21 mouse cellular contexts compared by ENCODE assay signal in the genomic region with DNA sequence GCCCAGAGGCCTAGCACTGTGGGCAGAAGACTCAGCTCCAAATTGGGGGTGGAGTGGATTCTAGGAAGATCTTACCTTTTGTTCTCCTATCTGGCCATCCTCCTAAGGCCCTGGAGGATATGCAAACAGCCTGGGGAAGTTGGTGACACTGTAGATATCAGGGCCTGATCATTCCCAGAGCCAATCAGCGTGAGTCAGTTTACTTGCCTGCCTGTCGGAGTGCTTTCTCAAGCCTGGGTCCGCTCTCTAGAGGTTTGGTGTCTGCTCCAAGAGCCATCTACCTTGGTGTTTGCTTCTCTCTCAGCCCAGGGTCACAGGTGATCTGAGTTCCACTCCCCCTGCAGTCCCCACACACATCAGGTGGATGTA.
DNase-seq lines count a peak whose midpoint lies in the region; ATAC-seq and TF ChIP-seq lines count a peak whose summit lies in the region.
"Had no signal": no experiment of that assay in that cellular context is flagged by ENCODE, and none has a peak within 500 bp of the region (broad histone marks: within the 10 kb centered on the region; RNA-seq: fewer than 3 reads in every experiment).

No protein-coding gene starts in this region.

- H3K4me2 ChIP-seq in heart, embryonic 13.5 days = no peak overlapping the region
- no peak overlapping the region for H3K4me2 ChIP-seq in heart, postnatal 0 days (ENCODE audit: low read depth, low read length)
- H3K4me2 ChIP-seq in embryonic facial prominence, embryonic 12.5 days (replicated peaks) = no peak overlapping the region
- H3K4me2 ChIP-seq: embryonic facial prominence, embryonic 15.5 days; hindbrain, embryonic 12.5 days had no signal

- TF ChIP-seq CTCF in heart, adult 2 months (IDR thresholded peaks at IDR 0.05) = no peak
- TF ChIP-seq CTCF in heart, postnatal 0 days (IDR thresholded peaks at IDR 0.05; ENCODE audit: low read depth) = no peak

- no peak for DNase-seq in heart, adult 2 months
- no peak for DNase-seq in heart, postnatal 36 days
- DNase-seq in heart, adult 8-10 months (ENCODE audit: low spot score) = no peak
- no peak for DNase-seq in heart, postnatal 0 days (ENCODE audit: low spot score)
- DNase-seq in heart, adult 9 months (ENCODE audit: low spot score in 2 of 2) = no peak
- DNase-seq: cerebellum, adult 18-20 months; cerebellum, adult 9-11 months; cerebellum, postnatal 36 days; kidney, adult 8-10 months had no signal

- H3K9ac ChIP-seq in heart, adult 2 months (ENCODE audit: low read depth, low read length) = no peak overlapping the region
- H3K9ac ChIP-seq in heart, embryonic 13.5 days = no peak overlapping the region
- H3K9ac ChIP-seq in heart, postnatal 0 days (replicated peaks; ENCODE audit: low read depth, low read length) = no peak overlapping the region
- H3K9ac ChIP-seq in embryonic facial prominence, embryonic 12.5 days = no peak overlapping the region
- H3K9ac ChIP-seq: embryonic facial prominence, embryonic 15.5 days; hindbrain, embryonic 12.5 days had no signal

- H3K9me3 ChIP-seq in heart, embryonic 13.5 days = no peaks in the 10 kb centered on the region
- no peaks in the 10 kb centered on the region for H3K9me3 ChIP-seq in heart, postnatal 0 days (replicated peaks; ENCODE audit: control insufficient read depth, low read length)
- H3K9me3 ChIP-seq in embryonic facial prominence, embryonic 12.5 days = no peaks in the 10 kb centered on the region
- H3K9me3 ChIP-seq: embryonic facial prominence, embryonic 15.5 days; hindbrain, embryonic 12.5 days had no signal

- 61% methylated on average over 3 of the region's 3 CpGs for WGBS in heart, adult 2 months
- WGBS in heart, embryonic 13.5 days = 56% methylated on average over 3 of the region's 3 CpGs
- 61% methylated on average over 3 of the region's 3 CpGs for WGBS in heart, postnatal 0 days
- WGBS in embryonic facial prominence, embryonic 12.5 days = 90% methylated on average over 3 of the region's 3 CpGs

- H3K79me2 ChIP-seq in heart, adult 2 months (replicated peaks; ENCODE audit: control insufficient read depth, insufficient read depth, low read length) = no peaks in the 10 kb centered on the region

- H3K36me3 ChIP-seq in heart, adult 2 months (ENCODE audit: control insufficient read depth, insufficient read depth, low read length) = no peaks in the 10 kb centered on the region
- no peaks in the 10 kb centered on the region for H3K36me3 ChIP-seq in heart, embryonic 13.5 days
- H3K36me3 ChIP-seq in heart, postnatal 0 days (replicated peaks; ENCODE audit: control insufficient read depth, insufficient read depth, low read length) = no peaks in the 10 kb centered on the region
- H3K36me3 ChIP-seq in embryonic facial prominence, embryonic 12.5 days = no peaks in the 10 kb centered on the region
- H3K36me3 ChIP-seq: embryonic facial prominence, embryonic 15.5 days; hindbrain, embryonic 12.5 days had no signal

- H3K4me3 ChIP-seq in heart, adult 2 months = no peak overlapping the region
- no peak overlapping the region for H3K4me3 ChIP-seq in heart, embryonic 13.5 days
- H3K4me3 ChIP-seq in heart, postnatal 0 days (ENCODE audit: low read depth, low read length) = no peak overlapping the region
- no peak overlapping the region for H3K4me3 ChIP-seq in embryonic facial prominence, embryonic 12.5 days
- H3K4me3 ChIP-seq: embryonic facial prominence, embryonic 15.5 days; erythroblast, embryonic 14.5 days; hindbrain, embryonic 12.5 days had no signal

- peaks cover 12% of the 10 kb centered on the region for H3K4me1 ChIP-seq in heart, adult 2 months (ENCODE audit: control insufficient read depth, insufficient read depth, low read length)
- H3K4me1 ChIP-seq in heart, embryonic 13.5 days = peaks cover 26% of the 10 kb centered on the region
- H3K4me1 ChIP-seq in heart, postnatal 0 days (ENCODE audit: control insufficient read depth, insufficient read depth) = peaks cover 4% of the 10 kb centered on the region; the same call in 1 of the 2 replicates
- no peaks in the 10 kb centered on the region for H3K4me1 ChIP-seq in embryonic facial prominence, embryonic 12.5 days
- H3K4me1 ChIP-seq: embryonic facial prominence, embryonic 15.5 days; hindbrain, embryonic 12.5 days had no signal

- ATAC-seq in heart, embryonic 13.5 days (ENCODE audit: extremely low read depth, insufficient number of reproducible peaks, low FRiP score, low TSS enrichment) = no peak
- no peak for ATAC-seq in heart, postnatal 0 days (ENCODE audit: insufficient read depth, low read depth)
- 0 out of 2 replicates have a peak, but pooled peaks have one; percentile 22 for ATAC-seq in embryonic facial prominence, embryonic 12.5 days (ENCODE audit: insufficient number of reproducible peaks, insufficient read depth, low FRiP score, low TSS enrichment)
- ATAC-seq: activated CD4-positive, CD25-positive, alpha-beta regulatory T cell, adult 4 months; forebrain, embryonic 16.5 days; hindbrain, embryonic 16.5 days; inflammation-experienced regulatory T-cells, adult 6 months; intestine, postnatal 0 days; Patski had no signal

- intact Hi-C loops in heart, adult 2 months (cut with DNase I) = no loop called here
- intact Hi-C loops in heart, postnatal 36 days (cut with DNase I) = no loop called here

- 0 out of 2 replicates have a peak, but pooled peaks have one; percentile 4 for TF ChIP-seq EP300 in heart, adult 2 months (IDR thresholded peaks at IDR 0.05; ENCODE audit: insufficient read depth, low read depth, low read length)
- TF ChIP-seq EP300 in heart, postnatal 0 days (IDR thresholded peaks at IDR 0.05; ENCODE audit: low read depth) = no peak

- TF ChIP-seq POLR2A in heart, adult 2 months (IDR thresholded peaks at IDR 0.05; ENCODE audit: insufficient read depth, low read depth, low read length) = no peak

- peak overlapping the region; percentile 53 for H3K27ac ChIP-seq in heart, adult 2 months
- peak overlapping the region; percentile 78 for H3K27ac ChIP-seq in heart, embryonic 13.5 days (replicated peaks)
- peak overlapping the region; percentile 46; the same call in 1 of the 2 replicates for H3K27ac ChIP-seq in heart, postnatal 0 days (ENCODE audit: low read depth)
- no peak overlapping the region for H3K27ac ChIP-seq in embryonic facial prominence, embryonic 12.5 days
- H3K27ac ChIP-seq: embryonic facial prominence, embryonic 15.5 days; hindbrain, embryonic 12.5 days had no signal

- H3K27me3 ChIP-seq in heart, adult 2 months (ENCODE audit: control insufficient read depth, insufficient read depth, low read length) = no peaks in the 10 kb centered on the region
- H3K27me3 ChIP-seq in heart, embryonic 13.5 days (replicated peaks) = no peaks in the 10 kb centered on the region; the same call in 1 of the 2 replicates
- H3K27me3 ChIP-seq in heart, postnatal 0 days (ENCODE audit: control insufficient read depth, insufficient read depth, low read length) = no peaks in the 10 kb centered on the region
- H3K27me3 ChIP-seq in embryonic facial prominence, embryonic 12.5 days = no peaks in the 10 kb centered on the region
- H3K27me3 ChIP-seq: CH12.LX; embryonic facial prominence, embryonic 15.5 days; hindbrain, embryonic 12.5 days had no signal
